Mouse (Mus musculus) ES-E14 (cell line): Measurements from ENCODE around the gene Nxpe3.

Source experiments
- ZC3H11A ChIP-seq: IDR thresholded peaks from 2 replicates; pipeline ENCODE4 v1.6.1; 2012; ENCODE audit warnings: low read depth, mild to moderate bottlenecking, inconsistent platforms, low read length, borderline replicate concordance
- ZNF384 ChIP-seq: IDR thresholded peaks from 2 replicates; pipeline ENCODE4 v1.6.1; 2012; ENCODE audit warnings: low read depth, low read length, inconsistent platforms

- TF ChIP-seq ZNF384 (no peak), ZC3H11A (no peak)
These were observed 10.3 kb upstream of the Nxpe3 start for GRCm38 (mm10) chr16:55905370-55905769.
